Comparison of ENCODE assay signal across 30 mouse cellular contexts in the genomic region with DNA sequence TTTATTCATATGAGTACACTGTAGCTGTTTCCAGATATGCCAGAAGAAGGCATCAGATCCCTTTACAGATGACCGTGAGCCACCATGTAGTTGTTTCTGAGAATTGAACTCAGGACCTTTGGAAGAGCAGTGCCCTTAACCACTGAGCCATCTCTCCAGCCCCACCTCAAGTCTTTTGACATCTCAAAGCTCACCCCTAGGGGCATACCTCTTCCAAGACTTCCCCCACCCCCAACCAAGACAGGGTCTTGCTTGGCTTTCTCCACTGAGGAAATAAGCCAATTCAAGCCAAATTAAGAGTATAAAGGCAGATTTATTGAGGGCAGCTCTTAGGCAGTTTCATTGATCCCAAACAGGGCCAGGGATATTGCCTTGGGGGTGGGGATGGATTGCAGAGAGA. TPM values are rescaled to one million over a fixed set of nuclear protein-coding genes. Genes with fewer than 3 reads are reported as not detected.
A peak's percentile ranks its signal among the peaks of the same experiment; 100 is the strongest.
DNase-seq lines count a peak whose midpoint lies in the region; ATAC-seq and TF ChIP-seq lines count a peak whose summit lies in the region.
"Had no signal": no experiment of that assay in that cellular context is flagged by ENCODE, and none has a peak within 500 bp of the region (broad histone marks: within the 10 kb centered on the region; RNA-seq: fewer than 3 reads in every experiment).

No protein-coding gene starts in this region.

- TF ChIP-seq POLR2A in ES-Bruce4 (IDR thresholded peaks at IDR 0.05; ENCODE audit: insufficient read depth, low read length) = no peak
- no peak for TF ChIP-seq POLR2A in cerebellum, adult 2 months (IDR thresholded peaks at IDR 0.05; ENCODE audit: borderline replicate concordance, insufficient read depth, low read length)

- H3K4me1 ChIP-seq in ES-Bruce4 (ENCODE audit: control insufficient read depth, insufficient read depth, low read length) = peaks cover 6% of the 10 kb centered on the region
- H3K4me1 ChIP-seq in ES-E14 (ENCODE audit: control insufficient read depth in 2 of 2, insufficient read depth in 2 of 2, low read length in 2 of 2, poor library complexity in 1 of 2) = peaks cover 7 to 17% of the 10 kb centered on the region in 2 experiments
- peaks cover 19% of the 10 kb centered on the region for H3K4me1 ChIP-seq in embryonic facial prominence, embryonic 13.5 days
- H3K4me1 ChIP-seq in cerebellum, adult 2 months (ENCODE audit: control insufficient read depth, insufficient read depth, low read length) = no peaks in the 10 kb centered on the region
- H3K4me1 ChIP-seq: heart, embryonic 10.5 days; heart, embryonic 13.5 days had no signal

- WGBS in embryonic facial prominence, embryonic 13.5 days = 82% methylated on average over 1 of the region's 1 CpGs
- 97% methylated on average over 1 of the region's 1 CpGs for WGBS in cerebellum, adult 2 months

- H3K4me2 ChIP-seq in embryonic facial prominence, embryonic 13.5 days = no peak overlapping the region
- H3K4me2 ChIP-seq: heart, embryonic 13.5 days; hindbrain, embryonic 14.5 days had no signal

- no peak for ATAC-seq in embryonic facial prominence, embryonic 13.5 days (ENCODE audit: insufficient number of reproducible peaks, insufficient read depth, low FRiP score, low TSS enrichment, low read depth)
- ATAC-seq: CD4-positive, CD25-positive, alpha-beta regulatory T cell, adult 4 months; forebrain, embryonic 14.5 days; forebrain, postnatal 0 days; hindbrain, postnatal 0 days; inflammation-experienced regulatory T-cells, adult 6 months; intestine, embryonic 16.5 days; Patski had no signal

- H3K9ac ChIP-seq in ES-Bruce4 (ENCODE audit: low read depth, poor library complexity, severe bottlenecking) (peak overlapping the region; percentile 38; the same call in 1 of the 2 replicates), ES-E14 (ENCODE audit: insufficient read depth, low read depth, low read length, poor library complexity, severe bottlenecking) (no peak overlapping the region)
- no peak overlapping the region for H3K9ac ChIP-seq in embryonic facial prominence, embryonic 13.5 days
- H3K9ac ChIP-seq: embryonic facial prominence, embryonic 12.5 days; forebrain, postnatal 0 days; heart, embryonic 13.5 days; hindbrain, embryonic 14.5 days had no signal

- H3K4me3 ChIP-seq in ES-Bruce4 (ENCODE audit: low read depth, low read length) = no peak overlapping the region
- H3K4me3 ChIP-seq in ES-E14 (ENCODE audit: insufficient read depth in 1 of 2, low read depth in 1 of 2, low read length in 2 of 2, poor library complexity in 1 of 2, severe bottlenecking in 1 of 2) = no peak overlapping the region
- H3K4me3 ChIP-seq in embryonic facial prominence, embryonic 13.5 days = no peak overlapping the region
- no peak overlapping the region for H3K4me3 ChIP-seq in cerebellum, adult 2 months (replicated peaks; ENCODE audit: insufficient read depth, low read depth, low read length)
- H3K4me3 ChIP-seq: embryonic facial prominence, embryonic 12.5 days; forebrain, embryonic 10.5 days; gastrocnemius, adult 2 months; heart, adult 2 months; heart, embryonic 10.5 days; heart, embryonic 13.5 days had no signal

- no peaks in the 10 kb centered on the region for H3K9me3 ChIP-seq in ES-Bruce4 (replicated peaks; ENCODE audit: control insufficient read depth, insufficient read depth, low read length, poor library complexity, severe bottlenecking)
- no peaks in the 10 kb centered on the region for H3K9me3 ChIP-seq in ES-E14 (ENCODE audit: control insufficient read depth, insufficient read depth, low read depth, low read length)
- H3K9me3 ChIP-seq in embryonic facial prominence, embryonic 13.5 days = no peaks in the 10 kb centered on the region
- H3K9me3 ChIP-seq: embryonic facial prominence, embryonic 12.5 days; forebrain, embryonic 10.5 days; heart, embryonic 10.5 days; heart, embryonic 13.5 days had no signal

- no peak for DNase-seq in ES-E14 (ENCODE audit: low read depth, low spot score)
- no peak for DNase-seq in heart, adult 18-20 months
- no peak for DNase-seq in cerebellum, adult 2 months
- no peak for DNase-seq in lung, postnatal 10 days
- DNase-seq: adrenal gland, adult 2 months; adrenal gland, postnatal 14 days; cerebellum, adult 11 months; cerebellum, adult 8-10 months; cerebellum, postnatal 10 days; cerebellum, postnatal 36 days; forebrain, postnatal 0 days; gastrocnemius, adult 2 months; gastrocnemius, postnatal 14 days; heart, adult 2 months; heart, postnatal 14 days; heart, postnatal 4 days; kidney, adult 18-20 months had no signal

- no peaks in the 10 kb centered on the region for H3K27me3 ChIP-seq in ES-Bruce4 (ENCODE audit: control insufficient read depth, insufficient read depth, low read length, poor library complexity, severe bottlenecking)
- H3K27me3 ChIP-seq in embryonic facial prominence, embryonic 13.5 days = no peaks in the 10 kb centered on the region
- no peaks in the 10 kb centered on the region for H3K27me3 ChIP-seq in cerebellum, adult 2 months (ENCODE audit: control insufficient read depth, insufficient read depth, low read length)
- H3K27me3 ChIP-seq: embryonic facial prominence, embryonic 12.5 days; heart, embryonic 13.5 days; Patski had no signal

- no peak for TF ChIP-seq CTCF in ES-Bruce4 (IDR thresholded peaks at IDR 0.05; ENCODE audit: low read depth, low read length)
- TF ChIP-seq CTCF in cerebellum, adult 2 months (IDR thresholded peaks at IDR 0.05; ENCODE audit: borderline replicate concordance, insufficient read depth, low read depth, low read length) = no peak

- H3K36me3 ChIP-seq in ES-Bruce4 (ENCODE audit: control insufficient read depth, insufficient read depth, low read length, poor library complexity, severe bottlenecking) (no peaks in the 10 kb centered on the region), ES-E14 (ENCODE audit: control insufficient read depth, insufficient read depth, low read length, poor library complexity, severe bottlenecking) (no peaks in the 10 kb centered on the region)
- H3K36me3 ChIP-seq in embryonic facial prominence, embryonic 13.5 days = no peaks in the 10 kb centered on the region
- H3K36me3 ChIP-seq: embryonic facial prominence, embryonic 12.5 days; forebrain, embryonic 10.5 days; heart, embryonic 10.5 days; heart, embryonic 13.5 days had no signal

- in situ Hi-C loops in ES-E14 (cut with MboI; ENCODE audit: low sequenced_read_pairs in 2 of 2, unreplicated experiment in 2 of 2) = no loop called here

- no peak for TF ChIP-seq EP300 in ES-Bruce4 (IDR thresholded peaks at IDR 0.05; ENCODE audit: insufficient read depth, low read depth, low read length)

- H3K27ac ChIP-seq in ES-Bruce4 (ENCODE audit: insufficient read depth, low read length) = peak overlapping the region; percentile 94
- peak overlapping the region; percentile 64; the same call in 1 of the 2 replicates for H3K27ac ChIP-seq in ES-E14 (ENCODE audit: insufficient read depth, low read depth, low read length, poor library complexity, severe bottlenecking)
- H3K27ac ChIP-seq in embryonic facial prominence, embryonic 13.5 days = peak overlapping the region; percentile 77; the same call in 1 of the 2 replicates
- no peak overlapping the region for H3K27ac ChIP-seq in cerebellum, adult 2 months (ENCODE audit: insufficient read depth, low read length)
- H3K27ac ChIP-seq: gastrocnemius, adult 2 months; heart, adult 2 months; heart, embryonic 10.5 days; heart, embryonic 13.5 days; hindbrain, embryonic 14.5 days; hindbrain, postnatal 0 days had no signal

TF ChIP-seq in ES-E14, 5 proteins besides CTCF, POLR2A, EP300 and RAD21:
- no peak for TF ChIP-seq MAFK (IDR thresholded peaks at IDR 0.05; ENCODE audit: insufficient read depth, low read depth, low read length)
- TF ChIP-seq ZNF384 (IDR thresholded peaks at IDR 0.05; ENCODE audit: low read depth, low read length) = no peak
- no peak for TF ChIP-seq ZC3H11A (IDR thresholded peaks at IDR 0.05; ENCODE audit: borderline replicate concordance, low read depth, low read length)
- TF ChIP-seq CHD2 (IDR thresholded peaks at IDR 0.05; ENCODE audit: low read depth, low read length) = no peak

RNA-seq across cellular contexts. Expression of gene Nipsnap1, which starts 11.0 kb away (rescaled TPM):
- polyA plus RNA-seq in ES-Bruce4 (2011; ENCODE audit: insufficient read depth, insufficient read length, low read depth, missing spikeins) = 83.4 and 91.2 TPM in 2 replicates
- 57.7 and 93.2 TPM in 2 replicates for total RNA-seq in ES-E14 (2012; rRNA removed)
- 61.6 and 65.8 TPM in 2 replicates for polyA plus RNA-seq in embryonic facial prominence, embryonic 13.5 days (2015; fragmentation: Nextera tagmentation; extraction: Ambion mirVana)
- 1 to 10 TPM in 1 of 2 experiments, under 1 TPM in 1; 0.55 to 2.1 TPM for total RNA-seq in heart, adult 18-20 months (2021)
- polyA plus RNA-seq in cerebellum, adult 2 months (2012; rRNA removed) = 70.4 and 75.9 TPM in 2 replicates

RNA-seq across cellular contexts. Expression of gene Nf2, which starts 13.4 kb away (rescaled TPM):
- polyA plus RNA-seq in ES-Bruce4 (2011; ENCODE audit: insufficient read depth, insufficient read length, low read depth, missing spikeins) = 77.7 and 81.5 TPM in 2 replicates
- total RNA-seq in ES-E14 (2012; rRNA removed) = 53.8 and 65.6 TPM in 2 replicates
- polyA plus RNA-seq in embryonic facial prominence, embryonic 13.5 days (2015; fragmentation: Nextera tagmentation; extraction: Ambion mirVana) = 55.7 and 61.4 TPM in 2 replicates
- total RNA-seq in heart, adult 18-20 months (2021) = 10 to 100 TPM; 70.8 to 76.9 TPM
- 50.2 and 52.3 TPM in 2 replicates for polyA plus RNA-seq in cerebellum, adult 2 months (2012; rRNA removed)

RNA-seq across cellular contexts. Expression of gene Thoc5, which starts 32.4 kb away (rescaled TPM):
- polyA plus RNA-seq in ES-Bruce4 (2011; ENCODE audit: insufficient read depth, insufficient read length, low read depth, missing spikeins) = 51.3 and 52.3 TPM in 2 replicates
- total RNA-seq in ES-E14 (2012; rRNA removed) = 46.4 and 47.5 TPM in 2 replicates
- 37.6 and 39.7 TPM in 2 replicates for polyA plus RNA-seq in embryonic facial prominence, embryonic 13.5 days (2015; fragmentation: Nextera tagmentation; extraction: Ambion mirVana)
- 10 to 100 TPM; 17.1 to 17.3 TPM for total RNA-seq in heart, adult 18-20 months (2021)
- 49.6 and 56.8 TPM in 2 replicates for polyA plus RNA-seq in cerebellum, adult 2 months (2012; rRNA removed)
